Mouse (Mus musculus): ENCODE data around the gene Hbs1l.
A peak's percentile ranks its signal among the peaks of the same experiment; 100 is the strongest.

Gene Hbs1l

DNA sequence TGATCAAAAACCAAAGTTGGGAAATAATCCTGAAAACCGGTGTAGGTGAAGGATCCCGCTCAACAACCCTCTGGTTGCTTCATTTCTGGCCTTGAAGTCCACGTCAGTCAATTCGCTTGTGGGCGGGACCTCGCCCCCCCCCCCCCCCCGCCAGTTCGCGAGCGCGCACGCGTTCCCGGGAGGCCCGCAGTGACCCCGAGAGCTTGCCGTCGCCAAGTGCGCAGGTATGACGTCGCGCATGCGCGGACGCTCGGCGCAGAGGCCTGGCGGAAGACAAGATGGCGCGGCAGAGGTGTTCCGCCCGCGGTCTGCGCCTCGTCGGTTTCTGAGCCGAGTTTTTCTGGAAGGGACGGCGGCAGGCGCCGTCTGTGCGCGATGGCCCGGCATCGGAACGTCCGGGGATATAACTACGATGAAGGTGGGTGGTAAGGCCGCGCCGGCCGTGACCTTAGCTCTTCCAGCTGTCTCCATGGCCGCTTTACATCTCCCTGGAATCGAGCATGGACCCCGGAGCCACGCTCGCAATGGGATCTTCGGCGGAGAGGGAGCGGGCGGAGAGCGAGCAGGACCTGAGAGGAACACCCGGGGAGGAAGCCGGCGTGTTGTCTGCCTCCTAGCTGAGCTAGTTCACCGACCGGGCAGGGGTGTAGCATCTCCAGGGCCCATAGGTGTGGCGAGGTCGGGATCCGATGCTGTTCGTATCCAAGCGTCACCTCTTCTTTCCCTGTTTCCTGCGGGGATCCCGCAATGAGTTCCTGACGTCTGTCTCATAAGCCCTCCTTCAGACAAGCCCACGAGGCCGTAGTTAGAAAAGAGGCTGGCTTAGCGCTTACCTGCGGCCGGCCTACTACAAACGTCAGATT lies at the start of gene Hbs1l:
Gene Hbs1l (plus strand): TSS at position 221 of the 863 bp plus-strand sequence.
- peak; percentile 94 for DNase-seq (ENCODE audit: low spot score)

DNA sequence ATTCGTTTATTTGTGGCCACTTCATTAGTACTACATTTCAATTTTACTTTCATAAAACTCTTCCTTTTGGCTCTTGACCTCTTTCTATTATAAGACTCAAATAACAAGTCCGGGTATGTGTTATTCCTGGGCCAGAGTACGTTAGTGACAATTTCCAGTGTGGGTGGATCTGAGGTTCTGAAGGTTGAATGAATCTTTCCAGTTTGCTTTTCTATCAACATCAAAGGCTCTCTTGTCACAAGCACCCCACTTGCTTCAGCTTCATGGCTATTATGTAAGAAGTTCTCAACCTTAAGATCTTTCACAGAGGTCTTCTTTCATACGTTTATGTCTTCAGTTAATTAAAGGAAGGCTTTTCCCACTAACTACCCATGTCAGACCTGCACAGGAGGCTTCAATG lies 47.2 kb upstream of the Hbs1l start:
- DNase-seq (ENCODE audit: low spot score): no peak

DNA sequence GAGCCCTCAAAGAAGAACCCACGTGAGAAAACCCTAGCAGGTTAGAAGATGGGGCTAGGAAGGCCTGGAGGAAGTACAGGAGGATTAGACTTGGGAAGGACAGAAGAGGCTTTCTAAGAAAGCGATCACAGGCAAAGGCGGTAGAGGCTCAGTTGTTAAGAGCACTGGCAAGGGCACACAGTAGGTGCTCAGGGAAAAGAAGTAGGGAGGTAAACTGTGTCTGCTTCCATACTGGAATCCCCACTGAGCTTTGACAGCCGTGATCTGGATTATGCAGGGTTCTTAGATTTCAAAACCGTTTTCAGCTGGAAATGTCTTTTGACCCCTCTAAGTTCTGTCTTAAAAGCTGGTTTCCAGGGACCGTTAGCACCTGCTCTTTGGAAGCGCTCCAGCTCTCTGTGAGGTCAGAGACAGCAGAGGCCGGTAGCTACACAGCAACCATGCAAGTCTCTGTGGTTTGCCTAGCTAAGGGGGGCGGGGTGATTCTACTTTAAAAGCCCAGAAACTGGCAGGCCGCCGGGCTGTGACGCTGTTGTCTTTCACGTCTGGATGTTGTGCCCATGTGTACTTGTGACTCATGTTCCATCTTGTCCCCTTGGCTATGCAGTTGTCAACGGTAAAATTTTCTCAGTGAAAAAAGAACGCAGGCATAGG lies 43.8 kb upstream of the Hbs1l start:
- no peak for DNase-seq (ENCODE audit: low spot score)

DNA sequence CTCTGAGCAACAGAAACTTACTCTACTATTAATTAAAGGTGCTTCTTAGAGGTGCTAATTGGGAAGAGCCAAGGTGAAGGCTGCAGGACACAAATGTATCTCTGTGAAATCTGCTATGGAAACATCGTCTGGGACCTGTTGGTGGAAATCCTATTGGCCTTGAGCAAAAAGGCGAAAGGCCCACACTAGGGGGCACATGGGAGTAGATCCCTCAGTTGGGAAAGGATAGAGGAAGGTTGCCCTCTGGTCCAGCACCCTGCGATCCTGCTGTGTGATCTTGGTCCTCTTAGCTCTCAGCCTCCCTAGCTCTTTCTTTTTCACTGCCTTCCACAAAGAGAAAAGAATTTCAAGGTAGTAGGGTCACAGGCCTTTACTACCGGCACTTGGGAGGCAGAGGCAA lies 43.0 kb upstream of the Hbs1l start:
- no peak for DNase-seq (ENCODE audit: low spot score)

DNA sequence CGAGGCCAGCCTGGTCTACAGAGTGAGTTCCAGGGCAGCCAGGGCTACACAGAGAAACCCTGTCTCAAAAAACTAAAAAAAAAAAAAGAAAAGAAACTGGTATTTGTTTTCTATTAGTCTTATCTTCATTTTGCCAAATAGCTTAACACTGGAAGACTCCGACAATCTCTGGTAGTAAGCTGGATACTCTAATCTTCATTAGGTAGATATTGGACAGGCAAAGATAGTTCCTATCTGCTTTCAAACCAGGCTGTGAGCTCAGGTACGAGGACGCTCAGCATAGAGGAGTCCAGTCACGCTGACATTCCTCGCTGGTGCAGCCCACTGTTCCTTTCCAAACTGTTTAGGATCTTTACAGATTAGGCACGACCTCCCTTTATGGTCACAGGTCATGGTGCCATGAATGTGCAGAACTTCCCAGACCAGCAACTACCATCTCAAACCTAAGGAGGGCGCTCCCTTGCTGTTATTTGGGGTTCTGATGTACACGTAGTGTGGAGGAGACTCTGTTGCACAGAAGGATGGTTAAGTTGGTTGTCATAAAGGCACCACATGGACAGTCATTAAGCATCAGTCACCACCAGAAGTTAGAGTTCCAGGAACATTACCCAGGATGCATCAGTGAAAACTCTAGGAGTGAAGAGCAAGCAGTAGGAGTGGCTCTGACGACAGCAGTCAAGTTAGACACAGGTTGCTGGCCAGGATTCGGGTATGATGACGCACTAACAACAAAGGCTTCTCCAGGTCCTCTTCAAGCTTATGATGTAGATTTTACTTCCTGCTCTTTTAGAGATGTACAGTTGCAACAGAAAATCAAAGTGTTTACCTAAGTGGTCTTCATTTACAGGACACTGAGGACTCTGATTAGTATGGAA lies 41.3 kb upstream of the Hbs1l start:
- DNase-seq (ENCODE audit: low spot score): no peak

DNA sequence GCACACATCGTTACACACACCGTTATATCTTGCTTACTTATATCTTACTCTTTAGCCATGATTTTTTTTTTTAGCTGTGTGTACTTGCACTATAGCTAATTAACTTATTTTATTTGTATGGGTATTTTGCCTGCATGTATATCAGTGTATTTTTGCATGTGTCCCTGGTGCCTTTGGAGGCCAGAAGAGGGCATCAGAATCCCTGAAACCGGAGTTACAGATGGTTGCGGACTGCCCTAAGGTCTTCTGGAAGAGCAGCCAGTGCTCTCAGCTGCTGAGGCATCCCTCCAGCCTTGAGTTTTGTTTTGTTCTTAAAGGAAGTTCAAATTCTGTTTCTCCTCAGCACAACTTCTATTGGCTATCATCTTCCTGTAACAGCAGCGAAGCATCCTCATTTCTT lies 38.5 kb upstream of the Hbs1l start:
- DNase-seq (ENCODE audit: low spot score): no peak

DNA sequence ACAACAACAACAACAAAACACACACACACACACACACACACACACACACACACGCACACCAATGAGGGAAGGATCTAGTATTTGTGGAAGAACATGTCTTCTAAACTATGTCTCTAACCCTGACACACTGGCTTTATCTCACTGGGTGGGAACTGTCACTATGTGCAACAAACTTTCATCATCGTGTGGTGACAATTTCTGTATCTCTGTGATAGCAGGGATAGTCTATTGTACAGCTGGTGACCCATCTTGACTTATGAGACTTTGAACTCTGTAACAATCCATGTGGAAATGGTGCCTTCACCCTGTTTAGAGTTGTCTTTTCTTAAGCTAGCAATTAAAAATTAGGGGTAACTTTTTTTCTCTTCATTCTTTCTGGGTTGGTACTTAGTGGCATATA lies 36.1 kb upstream of the Hbs1l start:
- DNase-seq (ENCODE audit: low spot score): no peak

DNA sequence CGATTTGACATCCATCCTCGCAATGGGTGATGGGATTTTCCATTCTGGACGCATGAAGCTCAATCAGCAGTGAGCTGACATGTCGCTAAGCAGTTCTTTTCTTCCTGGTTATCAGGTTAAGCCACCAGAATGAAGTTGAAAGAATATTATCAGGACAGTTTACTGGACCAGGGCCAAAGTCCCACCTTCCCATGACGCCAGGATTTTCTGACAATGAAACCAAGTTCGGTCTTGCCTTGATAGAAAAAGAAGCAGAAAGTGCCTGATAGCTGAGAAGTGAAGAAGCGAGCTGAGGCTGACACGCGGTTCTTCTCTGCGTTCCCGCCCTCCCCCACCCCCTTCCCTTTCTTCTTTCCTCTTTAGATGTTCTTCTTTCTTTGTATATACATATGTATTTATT lies 30.6 kb upstream of the Hbs1l start:
- no peak for DNase-seq (ENCODE audit: low spot score)

DNA sequence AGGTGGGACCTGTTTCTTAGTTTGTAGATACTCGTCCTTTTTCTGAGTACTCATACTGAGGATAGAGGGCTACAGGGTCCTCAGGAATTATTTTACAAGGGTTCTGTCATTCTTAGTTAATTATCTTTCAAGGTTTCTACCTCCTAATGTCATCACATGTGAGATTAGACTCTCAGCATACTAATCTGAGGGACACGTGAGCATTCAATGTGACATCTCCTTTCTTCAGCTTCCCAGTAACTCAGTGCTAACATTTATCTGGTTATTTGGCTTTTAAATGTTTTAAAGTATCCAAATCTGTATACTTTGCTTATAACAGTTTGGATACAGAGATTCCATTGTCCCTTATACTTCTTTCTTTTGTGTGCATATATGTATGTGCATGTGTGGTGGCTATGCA lies 28.3 kb upstream of the Hbs1l start:
- DNase-seq (ENCODE audit: low spot score): no peak

DNA sequence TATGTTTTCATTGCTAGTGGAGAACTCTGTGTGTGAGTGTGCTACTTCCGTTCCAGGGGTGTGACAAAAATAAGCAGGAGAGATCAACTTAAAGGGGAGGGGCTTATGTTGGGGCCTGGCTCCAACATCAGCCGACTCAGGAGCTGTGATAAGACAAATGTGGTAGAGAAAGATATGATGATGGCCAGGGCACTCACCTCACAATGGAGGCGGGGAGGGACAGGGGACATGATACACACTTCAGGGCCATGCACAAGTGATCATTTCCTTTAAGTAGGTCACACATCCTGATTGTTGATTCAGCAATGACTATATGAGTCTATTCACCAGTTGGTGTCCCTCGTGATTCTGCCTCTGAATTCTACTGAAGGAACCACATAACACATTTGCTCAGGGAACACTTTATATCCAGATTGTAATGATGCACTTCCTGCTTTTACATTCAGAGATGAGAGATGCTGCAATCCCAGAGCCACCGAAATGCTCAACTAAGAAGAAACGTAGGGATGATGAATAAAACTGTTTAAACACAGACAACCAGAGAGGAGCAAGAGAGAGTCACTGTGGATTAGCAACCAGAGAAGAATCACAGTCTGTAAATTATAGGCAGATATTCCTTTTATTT lies 26.9 kb upstream of the Hbs1l start:
- no peak for DNase-seq (ENCODE audit: low spot score)

DNA sequence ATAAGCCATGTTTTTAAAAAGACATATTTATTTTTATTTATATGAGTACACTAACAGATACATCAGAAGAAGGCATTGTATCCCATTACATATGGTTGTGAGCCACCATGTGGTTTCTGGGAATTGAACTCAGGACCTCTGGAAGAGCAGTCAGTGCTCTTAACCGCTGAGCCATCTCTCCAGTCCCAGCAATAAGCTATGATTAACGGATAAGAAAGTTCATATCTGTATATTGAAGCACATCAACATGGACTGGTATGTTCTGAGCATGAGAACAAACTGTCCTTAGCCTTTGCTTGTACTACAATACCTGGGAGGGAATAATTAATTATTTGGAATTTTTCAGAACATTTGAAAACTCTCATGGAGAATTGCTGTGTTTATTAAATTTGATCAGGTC lies 25.9 kb upstream of the Hbs1l start:
- no peak for DNase-seq (ENCODE audit: low spot score)

DNA sequence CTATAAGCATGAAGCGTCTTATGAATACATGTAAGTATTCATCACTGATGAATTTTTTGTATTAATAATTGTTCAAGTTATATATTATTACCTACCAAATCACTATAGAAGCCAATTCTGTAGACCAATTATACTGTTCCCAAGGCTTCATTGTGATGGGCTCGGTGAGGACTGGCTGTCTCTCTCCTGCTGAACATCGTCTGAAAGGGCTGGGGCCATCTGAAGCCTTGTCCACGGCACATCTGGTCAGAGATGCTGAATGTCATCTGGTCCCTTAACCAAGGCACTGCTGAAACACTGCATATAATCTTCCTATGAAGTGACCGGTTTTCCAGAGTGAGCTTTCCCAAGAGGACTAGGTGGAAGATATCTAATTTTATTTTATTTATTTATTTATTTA lies 24.9 kb upstream of the Hbs1l start:
- DNase-seq (ENCODE audit: low spot score): no peak

DNA sequence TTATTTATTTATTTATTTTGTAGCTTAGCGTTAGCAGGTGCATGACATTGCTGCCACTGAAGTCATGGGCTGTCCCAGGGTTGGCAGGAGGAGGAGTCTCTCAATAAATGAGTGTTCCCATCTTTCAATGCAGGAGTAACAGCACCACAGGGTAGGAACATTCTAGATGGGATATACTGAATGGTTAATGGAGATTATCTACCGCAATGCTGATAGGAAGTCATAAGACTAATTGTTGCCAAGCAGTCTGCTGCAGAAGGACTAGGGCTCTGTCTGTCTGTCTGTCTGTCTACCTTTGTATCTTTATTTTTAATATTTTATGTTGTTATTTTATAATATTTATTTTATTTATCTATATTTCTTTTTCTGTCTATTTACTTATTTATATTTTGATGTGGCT lies 24.5 kb upstream of the Hbs1l start:
- no peak for DNase-seq (ENCODE audit: low spot score)

DNA sequence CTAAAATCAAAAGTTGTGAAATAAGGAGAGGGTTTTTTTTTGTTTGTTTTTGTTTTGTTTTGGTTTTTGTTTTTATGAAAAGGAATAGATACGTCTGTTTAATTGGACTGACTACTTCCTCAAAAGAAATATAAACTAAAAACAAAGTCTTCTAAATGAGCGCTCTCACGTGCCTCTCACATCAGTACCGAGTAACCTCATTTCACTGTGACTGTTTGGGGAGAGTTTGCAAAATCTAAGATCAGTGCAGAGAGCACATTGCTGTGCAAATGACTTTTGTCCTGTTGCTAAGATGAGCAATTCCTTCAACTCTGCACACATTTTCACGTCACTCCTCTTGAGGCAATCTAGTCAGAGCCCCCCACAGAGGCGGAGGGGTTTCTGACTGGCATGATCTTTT lies 24.0 kb upstream of the Hbs1l start:
- DNase-seq (ENCODE audit: low spot score): no peak

DNA sequence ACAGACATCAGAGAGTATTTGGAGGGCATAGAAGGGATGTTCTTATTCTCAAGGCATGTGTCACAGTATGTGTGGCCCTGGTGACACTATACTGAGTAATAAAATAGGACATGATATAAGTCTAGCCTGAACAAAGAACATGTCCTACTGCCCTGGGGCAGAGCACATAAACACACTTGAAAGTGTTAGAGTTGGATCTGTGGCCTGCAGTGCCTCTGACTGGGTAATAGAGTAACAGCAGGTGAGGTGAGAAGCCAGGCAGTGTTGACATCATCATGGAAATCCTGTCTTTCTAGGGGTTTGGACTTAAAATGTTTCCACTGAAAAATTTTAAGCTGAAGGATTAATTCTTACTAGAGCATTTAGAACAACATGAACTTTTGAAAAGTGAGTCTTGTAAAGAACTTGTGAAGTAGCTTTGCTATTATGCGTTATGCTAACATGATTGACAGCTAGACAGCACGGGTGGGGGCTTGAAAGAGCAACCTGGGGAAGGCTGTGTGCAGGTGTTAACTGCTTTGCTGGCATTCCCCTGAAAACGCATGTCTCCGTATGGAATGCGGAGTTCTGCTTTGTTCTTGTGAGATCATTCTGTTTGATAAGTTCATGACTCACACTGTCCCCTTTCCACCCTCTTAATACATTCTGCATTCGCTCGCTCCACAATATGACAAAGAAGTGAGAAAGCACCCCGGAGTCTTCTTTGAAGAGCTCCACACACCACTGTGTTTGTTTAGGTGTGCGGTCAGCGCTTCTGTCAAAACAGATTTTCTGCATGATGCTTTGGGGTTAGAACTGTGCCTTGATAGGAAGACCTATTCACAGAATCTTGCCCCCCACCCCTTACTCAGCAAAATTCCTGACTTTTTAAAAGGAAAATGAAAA lies 8.3 kb upstream of the Hbs1l start:
- peak; percentile 23 for DNase-seq (ENCODE audit: low spot score)

DNA sequence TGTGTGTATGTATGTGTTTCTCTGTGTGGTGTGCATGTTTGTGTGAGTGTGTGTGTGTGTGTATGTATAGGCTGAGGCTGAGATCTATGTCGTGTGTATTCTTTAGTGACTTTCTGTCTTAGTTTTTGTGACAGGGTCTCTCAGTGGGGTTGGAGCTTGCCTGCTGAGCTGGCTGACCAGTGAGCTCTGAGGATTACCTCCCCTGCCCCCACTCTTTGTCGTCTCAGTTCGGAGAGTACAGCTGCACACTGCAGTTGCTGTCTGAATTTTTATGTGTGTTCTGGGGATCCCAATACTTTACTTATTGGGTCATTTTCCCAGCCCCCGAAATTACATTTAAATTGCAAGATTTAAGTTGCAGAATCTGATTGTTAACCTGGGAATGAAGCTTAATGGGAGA lies 4.6 kb upstream of the Hbs1l start:
- DNase-seq (ENCODE audit: low spot score): no peak

DNA sequence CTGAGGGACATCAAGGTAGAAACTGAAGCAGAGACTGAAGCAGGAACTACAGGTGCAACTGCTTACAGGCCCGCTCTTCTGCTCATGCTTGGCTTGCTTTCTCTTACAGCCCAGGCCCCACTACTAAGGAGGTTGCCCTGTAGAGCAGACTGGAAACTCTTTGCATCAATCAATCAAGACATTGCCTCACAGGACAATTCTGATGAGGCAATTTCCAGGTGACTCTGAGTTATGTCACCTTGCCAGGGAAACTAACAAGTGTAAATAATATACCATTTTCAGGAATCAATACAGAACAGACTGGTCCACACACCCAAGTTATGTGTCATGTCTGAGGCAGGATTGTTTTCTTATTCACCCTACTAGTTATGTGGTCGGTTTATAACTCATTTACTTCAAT lies 1.6 kb upstream of the Hbs1l start:
- DNase-seq (ENCODE audit: low spot score): no peak

DNA sequence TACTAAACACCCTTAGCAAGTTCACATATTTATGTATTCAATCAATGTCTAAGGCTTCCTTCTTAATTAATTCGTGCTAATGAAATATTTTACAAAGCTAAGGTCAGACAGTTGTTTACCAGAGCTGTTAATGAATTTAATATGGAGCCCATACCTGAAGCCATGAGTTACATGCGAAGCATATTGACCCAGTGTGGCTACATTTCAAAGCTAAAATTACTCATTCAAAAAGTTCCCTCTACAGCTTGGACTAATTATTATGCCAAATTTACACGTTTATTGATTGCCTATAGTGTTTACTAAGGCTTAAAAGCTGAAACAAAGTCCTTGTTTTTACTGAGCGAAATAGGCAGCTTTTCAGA lies 401 bp upstream of the Hbs1l start:
- no peak for DNase-seq (ENCODE audit: low spot score)

DNA sequence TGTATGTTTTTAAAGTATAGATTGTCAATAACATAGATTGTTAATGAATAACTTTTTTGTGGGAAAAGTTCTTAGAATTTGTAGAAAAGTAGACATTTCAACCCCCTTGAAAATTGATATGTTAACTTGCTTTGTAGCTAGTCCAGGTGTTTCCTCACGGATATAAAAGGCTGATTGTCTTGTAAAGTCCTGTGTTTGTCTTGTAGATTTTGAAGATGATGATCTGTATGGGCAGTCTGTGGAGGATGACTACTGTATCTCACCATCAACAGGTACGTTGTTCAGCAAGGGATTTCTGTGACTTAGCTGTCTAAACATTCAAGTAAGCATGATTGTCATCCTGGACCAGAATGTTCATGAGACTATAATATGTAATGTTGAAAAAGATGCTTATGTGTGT lies 3.2 kb downstream of the Hbs1l start:
- no peak for DNase-seq (ENCODE audit: low spot score)

DNA sequence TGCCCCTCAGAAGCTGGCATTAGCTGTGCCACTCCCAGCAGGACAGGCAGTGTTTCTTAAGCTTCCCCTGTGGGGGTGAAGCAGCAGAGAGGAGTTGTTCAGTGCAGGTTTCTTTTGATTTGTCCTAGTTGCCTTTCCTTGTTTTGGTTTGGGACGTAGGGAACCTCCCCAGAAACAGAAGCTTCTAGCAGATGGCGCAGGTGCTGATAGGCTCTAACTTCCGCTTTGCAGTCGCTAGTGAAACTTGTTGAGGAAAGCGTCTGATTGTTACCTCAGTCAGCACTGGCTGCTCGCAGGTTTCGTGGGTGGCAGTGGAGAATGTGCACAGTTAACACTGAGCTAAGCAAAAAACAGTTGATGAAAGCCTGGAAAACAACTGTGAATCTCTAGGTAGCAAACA lies 6.0 kb downstream of the Hbs1l start:
- DNase-seq (ENCODE audit: low spot score): no peak

Measured in retina, embryonic 14.5 days (tissue).